Mouse (Mus musculus) bone marrow macrophage, adult 2 months (primary cell): Measurements from ENCODE around the gene Fam78a. TPM values are rescaled to one million over a fixed set of nuclear protein-coding genes. Genes with fewer than 3 reads are reported as not detected.

Experiments
- H3K27ac ChIP-seq: 2 replicates; pipeline ENCODE4 v1.5.1; 2012; ENCODE audit warnings: low read depth, low read length; ENCODE audit not compliant: insufficient read depth
- H3K4me1 ChIP-seq: 2 replicates; pipeline ENCODE4 v1.6.1; 2012; ENCODE audit warnings: low read length; ENCODE audit not compliant: control insufficient read depth, insufficient read depth
- H3K4me3 ChIP-seq: 2 replicates; pipeline ENCODE4 v1.5.1; 2012; ENCODE audit warnings: mild to moderate bottlenecking, low read length, moderate library complexity; ENCODE audit not compliant: insufficient read depth
- CTCF ChIP-seq: IDR thresholded peaks from 2 replicates; pipeline ENCODE4 v1.5.1; 2012; ENCODE audit warnings: low read depth, mild to moderate bottlenecking, low read length, moderate library complexity
- POLR2A ChIP-seq: IDR thresholded peaks from 2 replicates; pipeline ENCODE4 v1.6.1; 2012; ENCODE audit warnings: mild to moderate bottlenecking, low read depth, low read length, borderline replicate concordance
- polyA plus RNA-seq: library from polyadenylated mRNA; stranded (reverse); fragments of >200 nt; gene quantifications from 2 replicates; pipeline ENCODE4 v1.2.4, GENCODE M21; 2012; ENCODE audit not compliant: missing spikeins, insufficient read depth, insufficient read length

Fam78a gene
- polyA plus RNA-seq, 1 experiment = 16.5 TPM

DNA sequence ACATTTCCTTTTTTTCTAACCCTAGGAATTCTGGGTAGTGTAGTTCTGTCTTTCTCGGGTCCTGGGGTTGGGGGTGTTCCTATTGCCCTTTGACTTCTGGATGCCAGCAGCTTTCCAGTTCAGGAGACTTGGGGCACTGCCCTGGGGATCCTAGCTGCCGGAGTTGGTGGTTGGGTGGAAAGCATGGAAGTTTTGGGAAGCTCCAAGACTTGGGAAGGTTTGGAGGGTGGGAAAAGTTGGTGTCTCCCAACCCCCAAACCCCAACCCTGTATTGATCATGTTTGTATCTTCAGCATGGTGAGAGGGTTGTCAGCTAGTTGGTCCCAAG lies 179 bp upstream of the Fam78a start:
- Histone ChIP-seq H3K4me3 (peak overlapping the region; percentile 90), H3K4me1 (peaks cover 17% of the 10 kb centered on the region), H3K27ac (no peak overlapping the region)
- TF ChIP-seq POLR2A = no peak
- TF ChIP-seq CTCF = no peak

DNA sequence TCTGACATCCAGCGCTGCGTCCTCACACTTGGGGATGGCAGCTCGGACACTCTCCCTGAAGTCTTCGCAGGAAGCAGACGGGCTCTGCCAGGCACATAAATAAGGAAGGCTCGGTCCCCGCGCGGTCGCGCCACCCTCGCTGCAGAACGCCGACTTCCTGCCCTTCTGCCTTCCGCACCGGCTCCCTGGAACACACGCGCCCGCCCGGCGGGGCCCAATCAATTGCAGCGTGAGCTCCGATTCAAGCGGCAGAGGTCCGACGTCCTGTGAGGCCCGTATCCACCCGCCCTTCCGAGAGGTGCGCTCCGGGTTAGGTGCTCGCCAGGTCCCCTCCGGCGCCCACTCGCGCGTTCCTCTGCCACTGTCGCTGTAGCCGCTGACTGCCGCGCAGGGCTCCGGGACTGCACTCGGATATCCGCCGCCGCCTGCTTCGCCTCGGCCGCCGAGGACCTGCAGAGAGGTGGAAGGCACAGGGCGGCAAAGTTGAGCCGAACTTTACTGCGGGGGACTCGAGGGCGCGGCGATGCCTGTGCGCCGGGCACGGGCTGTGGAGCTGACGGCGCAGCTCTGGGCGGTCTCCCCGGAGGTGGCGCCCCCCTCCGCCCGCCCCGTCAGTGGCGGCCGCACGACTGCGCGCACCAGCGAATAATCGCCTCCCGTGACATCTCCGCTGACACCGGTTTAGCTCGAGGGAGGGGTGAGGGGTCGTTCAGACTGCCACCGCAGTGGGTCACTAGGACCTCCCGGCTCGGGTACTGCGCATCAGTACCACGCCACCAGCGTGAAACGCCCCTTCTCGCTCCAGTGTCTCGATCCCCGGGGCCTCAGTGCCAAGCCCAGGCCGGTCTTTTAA lies 1.3 kb downstream of the Fam78a start:
- peak overlapping the region; percentile 96 for H3K27ac ChIP-seq
- TF ChIP-seq CTCF (no peak), POLR2A (no peak)
- peaks cover 24% of the 10 kb centered on the region for H3K4me1 ChIP-seq
- H3K4me3 ChIP-seq = peak overlapping the region; percentile 90

DNA sequence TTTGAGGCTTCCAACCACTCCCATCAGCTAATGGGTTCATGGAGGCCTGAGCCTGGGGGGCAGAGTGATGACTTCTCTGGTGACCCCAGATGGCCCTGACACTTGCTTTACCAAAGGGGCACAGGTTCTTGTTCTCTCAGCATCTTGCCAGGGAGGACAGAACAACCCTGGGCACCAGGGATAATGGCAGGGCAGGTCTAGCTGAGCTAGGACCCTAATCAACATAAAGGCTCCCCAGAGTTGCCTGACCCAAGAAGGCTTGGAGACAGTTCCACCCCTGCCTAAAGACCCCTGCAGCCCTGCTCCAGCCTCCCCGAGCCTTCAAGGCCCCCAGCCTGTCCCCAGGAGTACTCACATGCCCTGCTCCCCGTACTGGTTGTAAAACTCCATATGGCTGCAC lies 2.4 kb downstream of the Fam78a start:
- Histone ChIP-seq H3K4me3 (peak overlapping the region; percentile 90), H3K27ac (peak overlapping the region; percentile 96), H3K4me1 (peaks cover 31% of the 10 kb centered on the region)
- TF ChIP-seq POLR2A = no peak
- no peak for TF ChIP-seq CTCF

DNA sequence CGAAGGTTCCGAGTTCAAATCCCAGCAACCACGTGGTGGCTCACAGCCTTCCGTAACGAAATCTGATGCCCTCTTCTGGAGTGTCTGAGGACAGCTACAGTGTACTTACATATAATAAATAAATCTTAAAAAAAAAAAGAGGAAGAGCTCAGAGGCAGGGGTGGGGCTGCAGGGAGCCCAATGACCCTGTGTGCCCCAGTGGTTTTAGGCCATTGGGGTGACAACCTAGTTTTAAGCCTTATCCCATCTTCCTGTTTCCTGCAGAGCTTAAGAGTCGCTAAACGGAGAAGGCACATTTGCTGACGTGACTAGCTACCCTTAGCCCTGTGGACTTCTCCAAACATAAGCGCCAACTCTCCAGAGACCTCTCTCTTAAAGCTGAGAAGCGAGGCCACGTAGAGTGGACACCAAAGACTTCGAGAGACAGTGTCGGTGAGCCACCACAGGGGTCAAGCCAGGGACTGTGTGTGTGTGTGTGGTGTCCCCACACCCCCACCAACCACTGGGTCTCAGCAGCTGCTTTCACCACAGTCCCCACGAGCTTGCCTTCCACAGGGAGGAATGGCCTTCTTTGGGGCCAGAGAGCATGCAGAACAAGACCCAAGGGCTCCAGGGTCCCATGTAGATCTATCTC lies 3.2 kb downstream of the Fam78a start:
- TF ChIP-seq CTCF (no peak), POLR2A (peak; percentile 89; the same call in 1 of the 2 replicates)
- peaks cover 31% of the 10 kb centered on the region for H3K4me1 ChIP-seq
- H3K27ac ChIP-seq = peak overlapping the region; percentile 96
- peak overlapping the region; percentile 90 for H3K4me3 ChIP-seq

DNA sequence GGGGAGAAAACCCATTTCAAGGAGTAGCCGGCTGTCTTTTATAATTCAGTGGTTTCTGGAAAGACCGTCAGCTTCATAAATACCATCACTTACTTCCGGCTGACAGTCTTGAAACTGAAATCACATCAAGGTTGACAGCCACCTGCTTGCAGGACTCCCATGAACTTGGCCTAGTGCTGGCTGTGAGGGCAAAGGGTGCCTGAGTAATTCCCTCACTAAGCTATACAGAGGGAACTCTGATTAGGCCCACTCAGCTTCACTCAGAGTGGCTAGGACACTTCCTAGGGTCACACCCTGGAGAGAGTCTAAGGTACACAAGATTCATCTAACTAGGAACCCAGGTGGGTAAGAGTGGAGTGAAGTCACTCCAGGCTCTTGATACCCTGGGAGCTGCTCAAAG lies 4.0 kb downstream of the Fam78a start:
- no peak for TF ChIP-seq CTCF
- TF ChIP-seq POLR2A = no peak
- Histone ChIP-seq H3K27ac (peak overlapping the region; percentile 64), H3K4me1 (peaks cover 31% of the 10 kb centered on the region), H3K4me3 (peak overlapping the region; percentile 44)

DNA sequence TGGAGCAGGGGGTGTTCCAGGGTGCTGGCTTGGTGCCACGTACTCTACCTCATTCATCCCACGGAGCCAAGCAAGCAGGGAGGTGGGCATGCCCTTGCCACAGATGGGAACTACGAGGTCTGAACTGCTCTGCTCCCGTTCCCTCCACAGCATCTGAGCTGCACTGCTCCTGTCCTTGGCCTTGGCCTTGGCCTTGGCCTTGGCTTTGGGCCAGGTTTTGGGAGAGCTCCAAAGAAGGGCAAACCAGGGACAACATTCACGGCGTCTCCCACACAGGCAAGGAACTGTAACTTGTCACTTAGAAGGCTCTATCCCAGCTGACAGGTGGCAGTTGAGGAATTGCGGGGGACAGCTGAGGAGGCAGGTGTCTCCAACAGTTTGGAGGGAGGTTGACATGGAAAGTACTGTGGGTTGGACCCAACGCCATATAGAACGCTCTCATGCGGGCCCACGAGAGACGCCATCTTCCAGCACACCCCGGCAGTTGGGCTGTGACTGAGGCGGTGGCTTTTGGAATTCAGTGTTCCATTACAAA lies 5.4 kb downstream of the Fam78a start:
- TF ChIP-seq CTCF (no peak), POLR2A (no peak)
- Histone ChIP-seq H3K4me3 (peak overlapping the region; percentile 45), H3K4me1 (peaks cover 28% of the 10 kb centered on the region), H3K27ac (peak overlapping the region; percentile 67)

DNA sequence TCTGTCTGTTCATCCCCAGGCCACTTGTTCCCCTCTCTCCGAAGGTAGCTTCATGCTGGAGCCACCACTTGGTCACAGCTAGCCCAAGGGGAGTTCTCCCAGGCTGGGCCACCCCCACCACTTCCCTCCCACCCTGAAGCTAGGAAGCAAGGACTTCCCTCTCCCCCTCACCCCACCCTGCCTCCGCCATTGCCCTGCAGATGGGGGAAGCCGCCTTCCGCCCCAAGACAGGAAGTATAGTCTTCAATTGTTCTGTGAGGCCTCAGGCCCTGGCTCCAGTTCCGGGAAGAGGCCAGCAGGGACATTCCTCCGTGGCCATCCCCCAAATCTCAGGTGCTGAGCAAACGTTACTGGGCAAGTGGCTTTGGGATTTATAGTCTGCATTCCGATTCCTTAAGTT lies 6.1 kb downstream of the Fam78a start:
- peak overlapping the region; percentile 45 for H3K4me3 ChIP-seq
- TF ChIP-seq POLR2A = no peak
- H3K4me1 ChIP-seq = peaks cover 28% of the 10 kb centered on the region
- peak overlapping the region; percentile 67 for H3K27ac ChIP-seq

DNA sequence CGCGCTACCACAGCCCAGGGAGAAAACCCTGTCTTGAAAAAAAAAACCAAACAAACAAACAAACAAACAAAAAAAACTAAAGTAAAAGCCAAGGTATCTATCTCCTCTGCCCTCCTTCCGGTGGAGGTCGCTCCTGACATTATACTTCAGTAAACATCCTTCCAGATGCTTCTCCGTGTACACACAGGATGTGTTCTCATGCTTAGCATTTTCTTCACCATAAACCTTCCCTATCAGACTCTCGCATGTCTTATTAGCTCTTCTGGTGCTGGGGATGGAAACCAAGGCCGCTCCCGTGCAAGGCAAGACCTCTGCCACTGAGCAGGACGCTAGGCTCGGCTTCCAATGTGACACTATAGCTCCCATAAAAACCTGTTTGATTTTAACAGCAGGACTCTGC lies 6.9 kb downstream of the Fam78a start:
- Histone ChIP-seq H3K27ac (no peak overlapping the region), H3K4me3 (no peak overlapping the region), H3K4me1 (peaks cover 28% of the 10 kb centered on the region)
- TF ChIP-seq POLR2A (no peak), CTCF (no peak)

DNA sequence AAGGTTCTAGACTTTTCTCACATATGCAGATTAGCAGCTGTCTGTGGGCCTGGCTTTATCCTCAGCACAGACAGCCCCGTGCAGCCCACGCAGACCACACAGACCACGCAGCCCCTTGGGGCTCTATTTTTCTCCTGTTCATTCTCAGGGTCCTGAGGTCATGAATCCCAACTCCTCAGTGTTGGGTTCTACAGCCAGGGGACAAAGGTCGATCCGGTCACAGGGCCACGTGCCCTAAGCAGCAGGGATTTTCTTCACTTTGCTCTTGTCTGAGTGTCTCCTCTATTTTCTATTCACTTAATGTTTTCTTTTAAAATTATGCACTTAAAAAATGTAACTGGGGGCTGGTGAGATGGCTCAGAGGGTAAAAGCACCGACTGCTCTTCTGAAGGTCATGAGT lies 9.3 kb downstream of the Fam78a start:
- peaks cover 23% of the 10 kb centered on the region for H3K4me1 ChIP-seq
- TF ChIP-seq POLR2A (no peak), CTCF (no peak)
- H3K4me3 ChIP-seq = no peak overlapping the region
- no peak overlapping the region for H3K27ac ChIP-seq

DNA sequence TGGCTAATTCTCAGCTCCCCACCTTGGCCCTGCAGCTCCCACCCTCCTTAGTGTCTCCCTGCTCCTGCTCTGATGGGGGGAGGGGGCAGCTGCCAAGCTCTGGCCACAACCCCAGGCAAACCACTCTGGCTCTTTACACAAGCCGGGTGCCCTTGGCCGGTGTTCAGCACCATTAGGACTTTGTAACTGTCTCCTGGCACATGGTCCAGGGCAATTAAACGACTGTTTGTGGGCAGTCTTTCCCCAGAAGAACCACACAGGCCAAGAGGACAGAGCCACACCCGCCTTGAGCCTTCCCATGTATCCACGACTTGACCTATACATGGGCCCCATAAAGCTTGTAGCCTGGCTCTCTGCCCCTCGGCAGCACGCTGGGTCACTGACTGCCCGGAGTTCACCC lies 10.3 kb downstream of the Fam78a start:
- Histone ChIP-seq H3K4me3 (no peak overlapping the region), H3K27ac (no peak overlapping the region), H3K4me1 (peaks cover 15% of the 10 kb centered on the region)
- no peak for TF ChIP-seq CTCF
- TF ChIP-seq POLR2A = no peak
